In genomic region chr2:174674287-174675045, GRCm38 (mm10) we compare ENCODE assay signal across 8 mouse cellular contexts. TPM values are rescaled to one million over a fixed set of nuclear protein-coding genes. Genes with fewer than 3 reads are reported as not detected.
DNase-seq lines count a peak whose midpoint lies in the region; ATAC-seq and TF ChIP-seq lines count a peak whose summit lies in the region.
"Had no signal": no experiment of that assay in that cellular context is flagged by ENCODE, and none has a peak within 500 bp of the region (broad histone marks: within the 10 kb centered on the region; RNA-seq: fewer than 3 reads in every experiment).

No protein-coding gene starts in this region.

- peak overlapping the region; percentile 88 for H3K4me2 ChIP-seq in lung, embryonic 14.5 days
- H3K4me2 ChIP-seq in embryonic facial prominence, embryonic 15.5 days (replicated peaks), result peak overlapping the region; percentile 98
- peak overlapping the region; percentile 99 for H3K4me2 ChIP-seq in intestine, embryonic 15.5 days (replicated peaks)
- H3K4me2 ChIP-seq in neural tube, embryonic 15.5 days, result peak overlapping the region; percentile 98

- H3K27me3 ChIP-seq in lung, embryonic 14.5 days (ENCODE audit: insufficient read depth, low read length), result no peaks in the 10 kb centered on the region
- H3K27me3 ChIP-seq in embryonic facial prominence, embryonic 15.5 days, result peaks cover 8% of the 10 kb centered on the region; the same call in 1 of the 2 replicates
- no peaks in the 10 kb centered on the region for H3K27me3 ChIP-seq in intestine, embryonic 15.5 days (replicated peaks)
- 0 out of 2 replicates have a peak, but pooled peaks cover 8% of the 10 kb centered on the region for H3K27me3 ChIP-seq in neural tube, embryonic 15.5 days (replicated peaks)

- TF ChIP-seq CTCF in lung, embryonic 14.5 days (IDR thresholded peaks at IDR 0.05; ENCODE audit: low read depth), result no peak

- peak; percentile 49 for ATAC-seq in lung, embryonic 14.5 days (ENCODE audit: insufficient read depth)
- no peak for ATAC-seq in embryonic facial prominence, embryonic 15.5 days (ENCODE audit: insufficient number of reproducible peaks, low FRiP score, low TSS enrichment, low read depth)
- peak; percentile 50 for ATAC-seq in intestine, embryonic 15.5 days
- peak; percentile 76 for ATAC-seq in neural tube, embryonic 15.5 days (ENCODE audit: low FRiP score)
- ATAC-seq in erythroid progenitor cell, adult 5-6 weeks (replicated peaks; ENCODE audit: low FRiP score, poor library complexity, severe bottlenecking), result no peak

- no peak overlapping the region for H3K27ac ChIP-seq in lung, embryonic 14.5 days (ENCODE audit: low read depth)
- no peak overlapping the region for H3K27ac ChIP-seq in embryonic facial prominence, embryonic 15.5 days (replicated peaks)
- H3K27ac ChIP-seq in intestine, embryonic 15.5 days, result no peak overlapping the region
- peak overlapping the region; percentile 75 for H3K27ac ChIP-seq in neural tube, embryonic 15.5 days (replicated peaks)
- H3K27ac ChIP-seq: macrophage had no signal

- no peaks in the 10 kb centered on the region for H3K4me1 ChIP-seq in lung, embryonic 14.5 days (ENCODE audit: insufficient read depth)
- H3K4me1 ChIP-seq in embryonic facial prominence, embryonic 15.5 days, result peaks cover 31% of the 10 kb centered on the region
- peaks cover 16% of the 10 kb centered on the region for H3K4me1 ChIP-seq in intestine, embryonic 15.5 days (replicated peaks)
- peaks cover 21% of the 10 kb centered on the region for H3K4me1 ChIP-seq in neural tube, embryonic 15.5 days

- DNase-seq in lung, embryonic 14.5 days, result peak; percentile 31
- no peak for DNase-seq in lung, postnatal 14 days
- no peak for DNase-seq in kidney, adult 18-20 months

- peak overlapping the region; percentile 38 for H3K4me3 ChIP-seq in lung, embryonic 14.5 days (ENCODE audit: low read depth, low read length)
- H3K4me3 ChIP-seq in embryonic facial prominence, embryonic 15.5 days (replicated peaks), result peak overlapping the region; percentile 46
- peak overlapping the region; percentile 48 for H3K4me3 ChIP-seq in intestine, embryonic 15.5 days (replicated peaks)
- H3K4me3 ChIP-seq in neural tube, embryonic 15.5 days (replicated peaks), result peak overlapping the region; percentile 45

- peak overlapping the region; percentile 38 for H3K9ac ChIP-seq in lung, embryonic 14.5 days
- H3K9ac ChIP-seq in embryonic facial prominence, embryonic 15.5 days, result no peak overlapping the region
- H3K9ac ChIP-seq in intestine, embryonic 15.5 days, result peak overlapping the region; percentile 50
- peak overlapping the region; percentile 55 for H3K9ac ChIP-seq in neural tube, embryonic 15.5 days (replicated peaks)

- H3K9me3 ChIP-seq in lung, embryonic 14.5 days (ENCODE audit: low read depth, low read length), result no peaks in the 10 kb centered on the region
- H3K9me3 ChIP-seq in embryonic facial prominence, embryonic 15.5 days (replicated peaks), result no peaks in the 10 kb centered on the region
- H3K9me3 ChIP-seq in intestine, embryonic 15.5 days, result no peaks in the 10 kb centered on the region
- no peaks in the 10 kb centered on the region for H3K9me3 ChIP-seq in neural tube, embryonic 15.5 days (replicated peaks)

- WGBS in lung, embryonic 14.5 days, result 3% methylated on average over 16 of the region's 16 CpGs
- WGBS in embryonic facial prominence, embryonic 15.5 days, result 2% methylated on average over 16 of the region's 16 CpGs
- 5% methylated on average over 16 of the region's 16 CpGs for WGBS in intestine, embryonic 15.5 days
- WGBS in neural tube, embryonic 15.5 days, result 2% methylated on average over 16 of the region's 16 CpGs

- H3K36me3 ChIP-seq in lung, embryonic 14.5 days (ENCODE audit: insufficient read depth), result no peaks in the 10 kb centered on the region
- no peaks in the 10 kb centered on the region for H3K36me3 ChIP-seq in embryonic facial prominence, embryonic 15.5 days
- no peaks in the 10 kb centered on the region for H3K36me3 ChIP-seq in intestine, embryonic 15.5 days
- no peaks in the 10 kb centered on the region for H3K36me3 ChIP-seq in neural tube, embryonic 15.5 days

RNA-seq across cellular contexts. Expression of gene Zfp831, which starts 31.1 kb away (rescaled TPM):
- 0.04 TPM in 1 of 2 replicates, not detected in the other for polyA plus RNA-seq in lung, embryonic 14.5 days (2014; fragmentation: Nextera tagmentation; extraction: Ambion mirVana)
- polyA plus RNA-seq in embryonic facial prominence, embryonic 15.5 days (2015; fragmentation: Nextera tagmentation; extraction: Ambion mirVana), result 0.04 TPM in 1 of 2 replicates, not detected in the other
- 0.01 and 0.03 TPM in 2 replicates for polyA plus RNA-seq in intestine, embryonic 15.5 days (2015; fragmentation: Nextera tagmentation; extraction: Ambion mirVana)
- 0.01 TPM in 1 of 2 replicates, not detected in the other for polyA plus RNA-seq in neural tube, embryonic 15.5 days (2015; fragmentation: Nextera tagmentation; extraction: Ambion mirVana)
- total RNA-seq in erythroid progenitor cell, adult 5-6 weeks (2015; ENCODE audit: low replicate concordance), result 0.84 and 1.4 TPM in 2 replicates
- 1.0 and 1.2 TPM in 2 replicates for total RNA-seq in erythroid progenitor cell, adult 5-6 weeks (2017; ENCODE audit: low replicate concordance)

Comparison
In these comparisons a context has a peak if more than half of its experiments do, and no peak if none do; other contexts are left out.
1. ATAC-seq: peak in lung, embryonic 14.5 days (single experiment), intestine, embryonic 15.5 days (single experiment) and neural tube, embryonic 15.5 days (single experiment); none in embryonic facial prominence, embryonic 15.5 days (single experiment) and erythroid progenitor cell, adult 5-6 weeks (single experiment).
2. Peak in every context shown above with its lines, with median percentiles within 50 percentile points of each other: H3K4me2 ChIP-seq and H3K4me3 ChIP-seq.